18 mouse cellular contexts compared by ENCODE assay signal in the genomic region with DNA sequence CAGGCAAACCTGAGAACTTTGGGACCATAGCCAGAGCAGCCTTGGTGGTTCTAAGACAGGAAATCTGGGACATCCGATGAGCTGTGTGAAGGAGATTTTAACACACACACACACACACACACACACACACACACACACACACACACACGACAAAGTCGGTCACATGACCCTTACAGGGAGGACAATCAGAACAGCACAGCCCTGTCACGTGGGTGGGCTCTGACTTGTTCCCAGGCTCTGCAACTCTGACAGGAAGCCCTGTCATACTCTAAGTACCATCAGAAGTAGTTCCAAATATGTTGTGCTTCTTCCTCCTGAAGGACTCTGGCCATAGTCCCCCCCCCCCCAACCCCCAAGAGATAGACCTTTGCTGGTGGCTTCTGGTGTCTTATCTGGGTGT. TPM values are rescaled to one million over a fixed set of nuclear protein-coding genes. Genes with fewer than 3 reads are reported as not detected.
DNase-seq lines count a peak whose midpoint lies in the region; ATAC-seq lines count a peak whose summit lies in the region.
"Had no signal": no experiment of that assay in that cellular context is flagged by ENCODE, and none has a peak within 500 bp of the region (broad histone marks: within the 10 kb centered on the region; RNA-seq: fewer than 3 reads in every experiment).

No protein-coding gene starts in this region.

- peak; percentile 23 for DNase-seq in adrenal gland, postnatal 10 days
- no peak for DNase-seq in adrenal gland, adult 2 months
- no peak for DNase-seq in heart, adult 8-10 months (ENCODE audit: low spot score)
- DNase-seq in liver, result no peak
- DNase-seq in kidney, postnatal 36 days, result peak; percentile 21 to 36
- DNase-seq in gastrocnemius, adult 18-20 months (ENCODE audit: low spot score), result no peak
- DNase-seq: cerebellum, adult 18-20 months; cerebellum, postnatal 36 days; gastrocnemius, postnatal 25 days; right cerebral cortex, postnatal 25 days had no signal

- H3K36me3 ChIP-seq in heart, embryonic 16.5 days (ENCODE audit: control insufficient read depth, insufficient read depth), result no peaks in the 10 kb centered on the region
- H3K36me3 ChIP-seq in liver, embryonic 16.5 days (ENCODE audit: control insufficient read depth, insufficient read depth), result no peaks in the 10 kb centered on the region
- H3K36me3 ChIP-seq: forebrain, embryonic 12.5 days; hindbrain, embryonic 12.5 days; midbrain, embryonic 13.5 days had no signal

- no peaks in the 10 kb centered on the region for H3K9me3 ChIP-seq in heart, embryonic 16.5 days (replicated peaks; ENCODE audit: control insufficient read depth, low read length)
- H3K9me3 ChIP-seq in liver, embryonic 16.5 days (replicated peaks; ENCODE audit: control insufficient read depth, low read length), result no peaks in the 10 kb centered on the region
- H3K9me3 ChIP-seq: forebrain, embryonic 12.5 days; hindbrain, embryonic 12.5 days; midbrain, embryonic 13.5 days had no signal

- H3K4me1 ChIP-seq in heart, embryonic 16.5 days (ENCODE audit: control insufficient read depth, insufficient read depth, low read length), result peaks cover 3% of the 10 kb centered on the region; the same call in 1 of the 2 replicates
- no peaks in the 10 kb centered on the region for H3K4me1 ChIP-seq in liver, embryonic 16.5 days (ENCODE audit: control insufficient read depth, low read depth, low read length)
- H3K4me1 ChIP-seq: forebrain, embryonic 12.5 days; hindbrain, embryonic 12.5 days; midbrain, embryonic 13.5 days had no signal

- no peak overlapping the region for H3K27ac ChIP-seq in heart, embryonic 16.5 days (ENCODE audit: low read length)
- H3K27ac ChIP-seq in liver, embryonic 16.5 days (ENCODE audit: low read length), result no peak overlapping the region
- H3K27ac ChIP-seq: forebrain, embryonic 12.5 days; hindbrain, embryonic 12.5 days; layer of hippocampus, adult 2 months; midbrain, embryonic 13.5 days; stomach, postnatal 0 days had no signal

- ATAC-seq in heart, embryonic 16.5 days (replicated peaks; ENCODE audit: extremely low read depth, insufficient read depth, low FRiP score), result 0 out of 2 replicates have a peak, but pooled peaks have one; percentile 24
- peak; percentile 30 for ATAC-seq in liver, embryonic 16.5 days (ENCODE audit: low read depth)
- ATAC-seq: inflammation-experienced regulatory T-cells, adult 6 months; midbrain, embryonic 13.5 days had no signal

- 30% methylated on average over 4 of the region's 4 CpGs for WGBS in heart, embryonic 16.5 days
- WGBS in liver, embryonic 16.5 days (ENCODE audit: insufficient replicate concordance), result 40% methylated on average over 4 of the region's 4 CpGs

- no peak overlapping the region for H3K9ac ChIP-seq in heart, embryonic 16.5 days (ENCODE audit: low read length)
- H3K9ac ChIP-seq in liver, embryonic 16.5 days (ENCODE audit: low read depth, low read length), result no peak overlapping the region
- H3K9ac ChIP-seq: forebrain, embryonic 12.5 days; hindbrain, embryonic 12.5 days; midbrain, embryonic 13.5 days had no signal

- H3K4me2 ChIP-seq in heart, embryonic 16.5 days (ENCODE audit: low read depth, low read length), result no peak overlapping the region
- no peak overlapping the region for H3K4me2 ChIP-seq in liver, embryonic 16.5 days (ENCODE audit: low read depth, low read length)
- H3K4me2 ChIP-seq: forebrain, embryonic 12.5 days; hindbrain, embryonic 12.5 days; midbrain, embryonic 13.5 days had no signal

- no peaks in the 10 kb centered on the region for H3K27me3 ChIP-seq in heart, embryonic 16.5 days (ENCODE audit: control insufficient read depth, insufficient read depth, low read length)
- H3K27me3 ChIP-seq in liver, embryonic 16.5 days (ENCODE audit: control insufficient read depth, insufficient read depth, low read depth, low read length), result no peaks in the 10 kb centered on the region
- H3K27me3 ChIP-seq: forebrain, embryonic 12.5 days; hindbrain, embryonic 12.5 days; midbrain, embryonic 13.5 days had no signal

- no peak overlapping the region for H3K4me3 ChIP-seq in heart, embryonic 16.5 days (ENCODE audit: low read length)
- no peak overlapping the region for H3K4me3 ChIP-seq in liver, embryonic 16.5 days (ENCODE audit: low read depth, low read length)
- H3K4me3 ChIP-seq: forebrain, embryonic 12.5 days; hindbrain, embryonic 12.5 days; layer of hippocampus, adult 2 months; midbrain, embryonic 13.5 days had no signal

RNA-seq across cellular contexts. Expression of a gene that starts 33.5 kb away (rescaled TPM):
- total RNA-seq in adrenal gland, postnatal 10 days (2021), result 10 to 100 TPM; 30.6 to 31.6 TPM
- total RNA-seq in adrenal gland, adult 2 months (2021), result 10 to 100 TPM; 28.8 to 34.2 TPM
- polyA plus RNA-seq in adrenal gland, adult 2 months (2012; rRNA removed), result 70.4 and 77.5 TPM in 2 replicates
- polyA plus RNA-seq in heart, embryonic 16.5 days (2015; fragmentation: Nextera tagmentation; extraction: Ambion mirVana), result 48.2 and 54.4 TPM in 2 replicates
- 10 to 100 TPM; 21.5 to 32.6 (median 26.2) TPM for total RNA-seq in heart, adult 8-10 months (2022)
- polyA plus RNA-seq in liver, embryonic 16.5 days (2015; fragmentation: Nextera tagmentation; extraction: Ambion mirVana), result 16.1 and 16.6 TPM in 2 replicates
- 10 to 100 TPM; 34.0 to 37.1 TPM for total RNA-seq in gastrocnemius, adult 18-20 months (2021)

Comparison
In these comparisons a context has a peak if more than half of its experiments do, and no peak if none do; other contexts are left out.
1. DNase-seq: peak in adrenal gland, postnatal 10 days (single experiment) and kidney, postnatal 36 days (2 of 2); none in adrenal gland, adult 2 months (single experiment), heart, adult 8-10 months (single experiment), liver (single experiment) and gastrocnemius, adult 18-20 months (single experiment).